Mouse (Mus musculus) retina, adult 2 months (tissue): ENCODE data around the gene Doc2g.
"Not testable (repeated sequence)": the region's sequence is repeated elsewhere in the genome, so short reads cannot be mapped to it uniquely, and the experiment has no call there.

ENCODE experiments used
- DNase-seq: peaks from one replicate; pipeline ENCODE4 v3.0.0-alpha.2; 2012; ENCODE audit warnings: low read depth, low spot score

Gene Doc2g

GRCm38 (mm10) chr19:4017921-4018587 is 14.9 kb downstream of the Doc2g start:
- no peak for DNase-seq

- DNase-seq: peak; percentile 79
These were observed 15.8 kb downstream of the Doc2g start for GRCm38 (mm10) chr19:4018743-4019583.

- no peak for DNase-seq
These were observed 20.1 kb downstream of the Doc2g start for GRCm38 (mm10) chr19:4023185-4023584.

- no peak for DNase-seq
These were observed 24.5 kb downstream of the Doc2g start for GRCm38 (mm10) chr19:4027576-4027975.

- DNase-seq: peak; percentile 69
These were observed 29.6 kb downstream of the Doc2g start for GRCm38 (mm10) chr19:4032668-4033067.

DNA sequence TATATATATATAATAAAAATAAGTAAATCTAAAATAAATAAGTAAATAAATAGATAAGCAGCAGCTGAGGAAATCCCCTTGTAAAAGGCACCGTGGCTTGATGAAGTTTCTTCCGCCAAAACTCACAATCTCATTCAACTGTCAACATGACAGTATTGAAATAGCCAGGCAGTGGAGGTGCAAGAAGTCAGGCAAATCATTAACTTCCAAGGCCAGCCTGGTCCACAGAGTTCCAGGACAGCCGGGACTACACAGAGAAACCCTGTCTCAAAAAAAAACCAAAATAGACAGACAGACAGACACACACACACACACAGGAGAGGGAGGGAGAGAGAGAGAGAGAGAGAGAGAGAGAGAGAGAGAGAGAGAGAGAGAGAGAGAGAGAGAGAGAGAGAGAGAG is 30.2 kb downstream of the Doc2g start:
- DNase-seq: no peak

GRCm38 (mm10) chr19:4033742-4034141 is 30.6 kb downstream of the Doc2g start:
- DNase-seq: no peak

GRCm38 (mm10) chr19:4036327-4037045 is 33.4 kb downstream of the Doc2g start:
- DNase-seq: no peak

- not testable (repeated sequence) for DNase-seq
These were observed 34.2 kb downstream of the Doc2g start for GRCm38 (mm10) chr19:4037154-4037787.

DNA sequence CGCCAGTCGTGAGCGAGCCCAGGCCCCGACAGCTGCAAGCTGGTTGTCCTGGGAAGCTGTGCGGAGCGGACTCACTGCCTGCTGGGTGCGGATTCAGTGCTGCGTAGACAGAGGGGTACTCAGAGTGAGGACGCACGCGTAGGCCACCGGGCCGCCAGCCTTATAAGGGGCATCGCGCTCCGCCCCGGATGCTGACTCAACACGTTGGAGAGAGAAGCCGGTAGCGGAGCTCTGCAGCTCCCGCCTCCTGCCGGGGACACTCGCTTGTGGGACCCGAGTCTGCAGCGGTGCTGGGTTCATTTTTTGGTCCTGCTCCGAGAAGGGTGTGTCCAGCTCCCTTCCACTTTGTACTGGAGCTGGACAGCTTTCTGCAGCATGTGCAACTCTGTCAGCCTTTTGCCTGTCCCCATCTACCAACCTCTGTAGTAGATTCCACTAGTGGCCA is 34.7 kb downstream of the Doc2g start, which contains the start of gene Gstp1:
Gstp1 (minus strand) TSS at position 198 of the 445 bp plus-strand sequence.
- peak; percentile 64 for DNase-seq

DNA sequence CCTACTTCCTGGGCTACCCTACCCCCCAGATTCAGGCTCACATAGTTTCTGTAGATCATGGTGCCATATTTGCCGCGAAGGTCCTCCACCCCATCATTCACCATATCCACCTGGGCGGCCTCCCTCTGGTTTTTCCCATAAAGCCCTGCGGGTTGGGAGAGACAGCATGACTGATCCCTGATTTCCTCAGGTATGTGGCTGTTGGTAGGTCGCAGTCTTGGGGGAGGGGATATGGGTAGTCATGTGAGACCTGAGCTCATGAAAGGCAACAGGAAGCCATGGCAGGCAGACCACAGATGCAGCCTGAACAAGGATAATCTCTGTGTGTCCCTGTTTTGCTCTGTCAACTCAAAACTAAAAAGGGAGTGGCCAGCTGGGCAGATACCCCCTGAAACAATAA is 37.8 kb downstream of the Doc2g start:
- DNase-seq: not testable (repeated sequence)

- DNase-seq: not testable (repeated sequence)
These were observed 38.4 kb downstream of the Doc2g start for GRCm38 (mm10) chr19:4041500-4041899.

GRCm38 (mm10) chr19:4042124-4042523 is 39.0 kb downstream of the Doc2g start:
- DNase-seq: no peak

GRCm38 (mm10) chr19:4044109-4044508 is 41.0 kb downstream of the Doc2g start:
- DNase-seq: not testable (repeated sequence)

- DNase-seq: no peak
These were observed 43.1 kb downstream of the Doc2g start, which contains the start of gene Gstp2 for GRCm38 (mm10) chr19:4045966-4046865. Gene Gstp2 (minus strand): TSS chr19:4046023.

GRCm38 (mm10) chr19:4046866-4047254 is 43.7 kb downstream of the Doc2g start:
- DNase-seq: no peak

- DNase-seq: peak; percentile 78
These were observed 44.7 kb downstream of the Doc2g start for GRCm38 (mm10) chr19:4047859-4048258.

GRCm38 (mm10) chr19:4049069-4049468 is 46.0 kb downstream of the Doc2g start:
- not testable (repeated sequence) for DNase-seq

DNA sequence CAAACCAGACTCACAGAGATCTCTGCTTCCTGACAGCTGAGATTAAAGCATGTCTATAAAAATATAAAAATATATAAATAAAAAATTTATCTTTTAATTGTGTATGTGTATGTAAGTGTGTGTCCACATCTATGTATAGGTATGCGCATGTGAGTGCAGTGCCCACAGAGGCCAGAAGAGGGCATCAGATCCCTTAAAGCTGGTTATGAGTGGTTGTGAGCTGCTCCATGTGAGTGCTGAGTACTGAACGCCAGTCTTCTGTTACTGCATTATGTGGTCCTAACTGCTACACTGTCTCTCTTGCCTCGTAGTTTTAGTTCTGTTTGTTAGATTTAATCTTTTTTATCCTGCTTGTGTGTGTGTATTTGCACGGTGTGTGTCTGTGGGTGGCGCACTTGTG is 47.9 kb downstream of the Doc2g start:
- DNase-seq: no peak

DNA sequence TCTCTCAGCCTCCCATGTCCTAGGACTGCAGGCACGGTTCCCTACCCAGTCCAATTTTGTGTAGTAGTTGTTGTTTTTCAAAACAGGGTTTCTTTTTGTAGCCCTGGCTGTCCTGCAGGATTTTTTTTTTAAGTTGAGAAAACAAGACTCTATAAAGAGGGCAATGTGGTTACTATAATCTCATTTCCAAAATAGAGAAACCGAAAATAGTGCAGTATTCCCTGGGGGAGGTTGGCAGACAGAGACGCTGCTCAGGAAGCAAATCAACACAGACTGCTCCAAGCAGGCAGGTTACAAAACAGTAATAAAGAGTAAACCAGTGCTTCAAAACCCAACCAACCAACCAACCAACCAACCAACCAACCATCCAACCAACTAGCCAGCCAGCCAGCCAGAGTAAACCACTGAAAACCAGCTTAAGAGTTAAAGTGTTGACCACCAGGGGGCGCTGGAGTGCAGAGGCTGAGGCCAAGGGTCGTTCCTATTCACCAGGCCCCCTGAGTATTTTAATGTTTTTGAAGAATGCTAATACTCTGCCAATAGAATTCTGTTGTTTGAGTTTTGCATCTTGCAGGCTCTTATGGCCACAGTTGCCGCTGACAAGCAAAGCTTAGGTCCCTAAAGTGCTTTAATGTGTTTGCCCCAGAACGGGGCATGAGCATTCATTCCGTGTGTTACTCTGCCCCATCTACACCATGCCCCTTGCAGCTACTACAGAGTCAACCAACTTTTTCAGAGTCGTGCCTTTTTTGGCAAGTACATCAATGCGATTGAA is 48.8 kb downstream of the Doc2g start:
- DNase-seq: no peak
